Mouse (Mus musculus) adrenal gland, postnatal 14 days (tissue): ENCODE measurements around the gene Glis1. TPM values are rescaled to one million over a fixed set of nuclear protein-coding genes. Genes with fewer than 3 reads are reported as not detected.

ENCODE experiments used
- DNase-seq: peaks from one replicate; pipeline ENCODE4 v3.0.0; 2021; ENCODE audit warnings: mixed read lengths
- long read RNA-seq, 2 experiments: library from polyadenylated mRNA; stranded (forward); transcript quantifications; one replicate each; pipeline ENCODE4 v2.0.0; 2021
- total RNA-seq: library from RNA; stranded (reverse); gene quantifications from 2 replicates; pipeline ENCODE4 v1.2.3, GENCODE M21; 2021

Glis1 gene
- 0.30 and 1.2 TPM in 2 replicates for total RNA-seq
- long read RNA-seq, experiment 1: 0 reads
- long read RNA-seq, experiment 2: 0 reads

- DNase-seq: peak; percentile 83
Observed at GRCm38 (mm10) chr4:107434356-107435237, at the start of gene Glis1. Glis1 (plus strand) TSS chr4:107434591.

GRCm38 (mm10) chr4:107387038-107387437 lies 47.4 kb upstream of the Glis1 start:
- peak; percentile 52 for DNase-seq

- DNase-seq: no peak
Observed at GRCm38 (mm10) chr4:107387465-107387864, 46.9 kb upstream of the Glis1 start.

- DNase-seq: no peak
Observed at GRCm38 (mm10) chr4:107388291-107388690, 46.1 kb upstream of the Glis1 start.

DNA sequence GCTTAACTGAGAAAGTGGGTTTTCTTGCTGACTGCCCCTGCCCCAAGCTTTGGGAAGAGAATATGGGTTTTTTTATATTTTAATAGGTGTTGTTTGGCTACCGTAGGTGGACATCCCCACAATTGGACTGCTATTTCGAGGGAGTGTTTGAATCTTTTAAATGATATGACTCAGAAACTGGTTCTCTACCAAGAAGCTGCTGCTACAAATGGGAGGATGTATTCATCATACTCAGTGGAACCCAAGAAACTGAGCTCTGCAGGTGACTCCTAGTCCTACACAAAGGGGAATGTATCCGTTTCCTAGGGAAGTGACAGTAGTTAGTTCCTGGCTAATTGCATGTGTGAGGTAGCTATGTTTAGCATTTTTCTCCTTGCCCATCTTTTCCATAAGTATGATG lies 45.0 kb upstream of the Glis1 start:
- no peak for DNase-seq

DNA sequence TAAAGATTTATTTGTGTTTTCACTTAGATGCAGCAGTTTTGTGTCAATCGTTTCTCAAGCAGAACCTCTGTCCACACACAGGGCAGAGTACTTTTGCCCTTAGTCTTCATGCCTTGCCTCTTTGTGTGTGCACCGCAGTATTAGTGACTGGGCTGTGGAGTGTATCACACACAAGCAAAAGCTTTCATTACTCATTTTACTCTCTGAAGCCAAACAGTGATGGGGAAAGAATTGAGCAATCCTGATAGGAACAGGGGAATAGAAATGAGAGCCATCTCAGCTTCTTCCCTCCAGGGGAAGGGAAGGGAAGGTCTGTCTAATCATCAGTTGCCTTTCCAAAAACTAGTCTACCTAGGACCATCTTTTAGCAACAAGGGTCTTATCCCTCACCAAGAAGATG lies 40.6 kb upstream of the Glis1 start:
- no peak for DNase-seq

DNA sequence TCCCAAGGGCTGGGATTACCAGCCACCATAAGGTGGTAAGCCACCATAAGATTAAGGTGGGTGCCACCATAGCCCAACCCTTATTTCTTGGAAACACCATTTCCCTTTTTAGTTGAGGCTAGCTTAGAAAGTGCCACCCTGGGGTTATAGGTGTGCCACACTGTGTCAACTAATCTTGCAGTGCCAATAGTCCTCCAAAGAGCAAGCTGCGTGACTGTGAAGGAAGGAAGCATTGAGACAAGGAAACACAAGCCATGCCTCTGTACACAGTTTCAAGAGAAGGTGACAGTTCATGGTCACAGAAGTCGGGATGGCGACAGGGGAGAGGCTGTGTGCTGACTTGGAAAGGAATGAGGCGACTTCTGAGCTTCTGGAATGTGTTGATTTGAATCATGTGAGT lies 14.2 kb upstream of the Glis1 start:
- DNase-seq: peak; percentile 22

GRCm38 (mm10) chr4:107421711-107422110 lies 12.7 kb upstream of the Glis1 start:
- peak; percentile 21 for DNase-seq

DNA sequence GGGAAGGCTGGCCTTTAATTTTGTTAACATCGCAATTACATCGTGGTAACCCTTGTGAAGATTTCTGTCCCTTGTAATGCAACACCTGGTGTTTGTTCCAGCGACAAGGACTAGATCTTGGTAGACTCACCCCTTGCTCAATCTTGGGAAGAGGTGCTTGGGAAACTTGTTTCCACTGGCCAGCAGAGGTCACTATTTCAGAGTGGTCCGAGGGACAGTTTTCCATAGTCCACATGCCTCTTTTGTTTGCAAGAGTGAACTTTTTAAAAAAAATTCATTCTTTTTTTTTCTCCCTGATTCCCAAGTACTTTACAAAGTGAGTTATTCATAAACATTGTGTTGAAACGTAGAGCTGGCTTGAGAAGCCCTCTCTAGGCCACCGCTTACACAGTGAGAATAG lies 12.2 kb upstream of the Glis1 start:
- peak; percentile 67 for DNase-seq

DNA sequence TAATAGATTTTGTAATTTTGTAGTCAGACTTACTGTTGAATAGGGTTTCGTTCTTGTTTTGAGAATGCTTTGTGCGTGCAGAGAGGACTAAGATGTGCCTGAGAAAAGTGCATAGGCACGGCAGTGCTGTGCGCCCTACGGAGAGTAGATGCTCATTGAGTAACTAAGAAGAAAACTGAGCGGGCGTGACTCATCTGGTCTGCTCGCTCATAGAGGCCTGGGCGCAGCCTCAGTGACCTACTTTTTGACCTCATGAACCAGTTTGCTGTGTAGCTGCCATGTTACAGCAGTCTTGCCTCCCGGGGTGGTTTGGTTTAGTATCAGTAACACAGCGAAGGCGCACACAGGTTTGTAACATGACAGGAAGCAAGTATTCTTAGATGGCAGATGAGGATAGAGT lies 8.8 kb upstream of the Glis1 start:
- DNase-seq: peak; percentile 16

GRCm38 (mm10) chr4:107426631-107427030 lies 7.8 kb upstream of the Glis1 start:
- no peak for DNase-seq

GRCm38 (mm10) chr4:107432717-107433116 lies 1.7 kb upstream of the Glis1 start:
- peak; percentile 69 for DNase-seq

- no peak for DNase-seq
Observed at GRCm38 (mm10) chr4:107433998-107434355, 414 bp upstream of the Glis1 start.

DNA sequence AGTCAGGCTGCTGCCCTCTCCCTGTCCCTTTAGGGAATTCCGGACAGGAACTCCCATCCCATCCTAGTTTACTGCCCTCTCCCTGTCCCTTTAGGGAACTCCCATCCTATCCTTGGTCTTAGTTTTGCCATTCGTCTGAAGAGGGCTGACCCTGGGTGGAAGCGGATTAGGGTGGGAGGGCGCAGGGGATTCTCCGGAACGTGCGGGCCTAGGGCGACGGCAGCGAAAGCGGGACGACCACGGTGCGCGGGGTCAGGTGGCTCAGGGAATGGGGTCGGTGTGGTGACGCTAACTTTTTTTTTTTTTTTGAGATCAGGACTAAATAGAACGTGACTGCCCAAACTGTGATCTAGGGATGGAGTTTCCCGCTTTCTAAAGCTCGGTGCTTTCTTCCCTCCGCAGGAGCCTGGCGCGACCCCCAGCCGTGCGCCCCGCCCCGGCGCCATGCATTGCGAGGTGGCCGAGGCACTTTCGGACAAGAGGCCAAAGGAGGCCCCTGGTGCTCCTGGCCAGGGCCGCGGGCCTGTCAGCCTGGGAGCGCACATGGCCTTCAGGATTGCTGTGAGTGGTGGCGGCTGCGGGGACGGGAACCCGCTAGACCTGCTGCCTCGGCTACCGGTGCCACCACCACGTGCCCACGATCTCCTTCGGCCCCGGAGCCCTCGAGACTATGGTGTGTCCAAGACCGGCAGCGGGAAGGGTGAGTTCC lies 1.0 kb downstream of the Glis1 start:
- DNase-seq: no peak

- no peak for DNase-seq
Observed at GRCm38 (mm10) chr4:107436476-107436875, 2.1 kb downstream of the Glis1 start.

- no peak for DNase-seq
Observed at GRCm38 (mm10) chr4:107438741-107439140, 4.3 kb downstream of the Glis1 start.

- DNase-seq: no peak
Observed at GRCm38 (mm10) chr4:107440306-107440705, 5.9 kb downstream of the Glis1 start.

DNA sequence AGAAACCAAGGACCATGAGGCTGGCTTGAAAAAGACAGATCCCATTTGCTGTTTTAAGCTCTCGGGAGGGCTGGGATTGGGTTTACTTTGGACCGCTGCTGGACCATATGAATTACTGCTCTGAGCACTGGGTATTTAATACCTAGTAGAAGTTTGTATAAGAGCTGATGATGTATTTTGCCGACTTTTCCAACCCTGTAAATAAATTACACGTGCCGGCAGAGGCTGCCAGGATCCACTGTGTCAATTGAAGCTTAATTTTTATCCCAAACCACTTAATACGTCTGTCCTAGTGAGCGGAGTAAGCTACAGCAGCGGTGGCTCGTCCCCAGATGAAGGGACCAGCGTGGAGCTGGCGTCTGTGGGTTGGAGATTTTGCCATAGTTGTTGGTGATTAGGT lies 7.9 kb downstream of the Glis1 start:
- no peak for DNase-seq

GRCm38 (mm10) chr4:107442891-107443483 lies 8.6 kb downstream of the Glis1 start:
- no peak for DNase-seq

- DNase-seq: no peak
Observed at GRCm38 (mm10) chr4:107443621-107444020, 9.2 kb downstream of the Glis1 start.

- peak; percentile 39 for DNase-seq
Observed at GRCm38 (mm10) chr4:107448481-107448880, 14.1 kb downstream of the Glis1 start.

- DNase-seq: no peak
Observed at GRCm38 (mm10) chr4:107449519-107449918, 15.1 kb downstream of the Glis1 start.
